Mouse (Mus musculus) midbrain, embryonic 14.5 days (tissue): Measurements from ENCODE around the gene Ppp1r13b. TPM values are rescaled to one million over a fixed set of nuclear protein-coding genes. Genes with fewer than 3 reads are reported as not detected.
A peak's percentile ranks its signal among the peaks of the same experiment; 100 is the strongest.

ENCODE experiments used
- ATAC-seq: fragments of 200-750 bp; cut with Nextera tagmentation; 2 replicates; pipeline ENCODE4 v1.8.0; 2017; ENCODE audit warnings: moderate number of reproducible peaks, moderate library complexity; ENCODE audit not compliant: low FRiP score, low TSS enrichment
- DNase-seq: peaks from one replicate; pipeline ENCODE4 v3.0.0-alpha.2; 2015
- H3K27ac ChIP-seq: fragments of 300-500 bp; sonication (generic); replicated peaks from 2 replicates; pipeline ENCODE4 v1.5.1; 2014; ENCODE audit warnings: mild to moderate bottlenecking, low read depth, low read length, moderate library complexity
- H3K27me3 ChIP-seq: fragments of 300-500 bp; sonication (generic); 2 replicates; pipeline ENCODE4 v1.6.1; 2014; ENCODE audit warnings: low read length, control low read depth, mixed read lengths; ENCODE audit not compliant: control insufficient read depth, insufficient read depth
- H3K36me3 ChIP-seq: fragments of 300-500 bp; sonication (generic); 2 replicates; pipeline ENCODE4 v1.6.1; 2014; ENCODE audit warnings: low read length, control low read depth; ENCODE audit not compliant: control insufficient read depth, insufficient read depth
- H3K4me1 ChIP-seq: fragments of 300-500 bp; sonication (generic); 2 replicates; pipeline ENCODE4 v1.6.1; 2014; ENCODE audit warnings: mild to moderate bottlenecking, antibody characterized with exemption, low read length, control low read depth; ENCODE audit not compliant: control insufficient read depth, insufficient read depth
- H3K4me2 ChIP-seq: fragments of 300-500 bp; sonication (generic); 2 replicates; pipeline ENCODE4 v1.6.1; 2014; ENCODE audit warnings: mild to moderate bottlenecking, low read length, moderate library complexity
- H3K4me3 ChIP-seq: fragments of 300-500 bp; sonication (generic); replicated peaks from 2 replicates; pipeline ENCODE4 v1.5.1; 2014; ENCODE audit warnings: low read depth, low read length
- H3K9ac ChIP-seq: fragments of 300-500 bp; sonication (generic); replicated peaks from 2 replicates; pipeline ENCODE4 v1.6.1; 2014; ENCODE audit warnings: mild to moderate bottlenecking, low read length, moderate library complexity
- H3K9me3 ChIP-seq: fragments of 300-500 bp; sonication (generic); 2 replicates; pipeline ENCODE4 v1.6.1; 2016; ENCODE audit warnings: low read length, control low read depth, mixed read lengths; ENCODE audit not compliant: control insufficient read depth
- WGBS: fragments of 180-500 bp; shearing (Covaris S2); extraction: QIAGEN DNeasy Blood & Tissue Kit; methylation state at CpG from one replicate; pipeline ENCODE4 v1.1.7; 2014; 5-methylcytosine and 5-hydroxymethylcytosine counted together
- polyA plus RNA-seq: library from polyadenylated mRNA; unstranded; fragments of >200 nt; fragmentation: Nextera tagmentation; extraction: Ambion mirVana; gene quantifications from 2 replicates; pipeline ENCODE4 v1.2.1, GENCODE M21; 2014

Gene Ppp1r13b
- polyA plus RNA-seq, 1 experiment from 2014 or later = 38.1 TPM

- 88% methylated on average over 1 of the region's 1 CpGs for WGBS
- no peaks in the 10 kb centered on the region for H3K4me1 ChIP-seq
- no peaks in the 10 kb centered on the region for H3K27me3 ChIP-seq
- no peak overlapping the region for H3K27ac ChIP-seq
- H3K9me3 ChIP-seq = no peaks in the 10 kb centered on the region
- ATAC-seq (no peak), DNase-seq (peak; percentile 40)
- H3K4me3 ChIP-seq = no peak overlapping the region
- H3K9ac ChIP-seq = no peak overlapping the region
- H3K4me2 ChIP-seq = no peak overlapping the region
- no peaks in the 10 kb centered on the region for H3K36me3 ChIP-seq
Measured at GRCm38 (mm10) chr12:111927338-111927737, 19.4 kb upstream of the Ppp1r13b start.

- Histone ChIP-seq H3K36me3 (no peaks in the 10 kb centered on the region), H3K9ac (no peak overlapping the region), H3K9me3 (no peaks in the 10 kb centered on the region), H3K4me1 (no peaks in the 10 kb centered on the region), H3K4me2 (no peak overlapping the region), H3K4me3 (no peak overlapping the region), H3K27me3 (no peaks in the 10 kb centered on the region), H3K27ac (no peak overlapping the region)
- DNase-seq = no peak
- 87% methylated on average over 6 of the region's 6 CpGs for WGBS
- ATAC-seq = no peak
Measured at GRCm38 (mm10) chr12:111923117-111923516, 15.2 kb upstream of the Ppp1r13b start.

GRCm38 (mm10) chr12:111920046-111920445 is 12.1 kb upstream of the Ppp1r13b start:
- Histone ChIP-seq H3K9me3 (no peaks in the 10 kb centered on the region), H3K27ac (no peak overlapping the region), H3K4me1 (no peaks in the 10 kb centered on the region), H3K9ac (no peak overlapping the region), H3K4me3 (no peak overlapping the region), H3K36me3 (no peaks in the 10 kb centered on the region), H3K4me2 (no peak overlapping the region), H3K27me3 (no peaks in the 10 kb centered on the region)
- DNase-seq (no peak), ATAC-seq (no peak)
- WGBS = 49% methylated on average over 9 of the region's 9 CpGs

- no peak for ATAC-seq
- Histone ChIP-seq H3K4me3 (no peak overlapping the region), H3K27ac (no peak overlapping the region)
Measured at GRCm38 (mm10) chr12:111916514-111917217, 8.8 kb upstream of the Ppp1r13b start.

GRCm38 (mm10) chr12:111915781-111916180 is 7.9 kb upstream of the Ppp1r13b start:
- H3K36me3 ChIP-seq = no peaks in the 10 kb centered on the region
- DNase-seq (no peak), ATAC-seq (no peak)
- H3K27me3 ChIP-seq = no peaks in the 10 kb centered on the region
- no peaks in the 10 kb centered on the region for H3K9me3 ChIP-seq
- no peaks in the 10 kb centered on the region for H3K4me1 ChIP-seq
- WGBS = 88% methylated on average over 6 of the region's 6 CpGs
- H3K9ac ChIP-seq = no peak overlapping the region
- no peak overlapping the region for H3K27ac ChIP-seq
- no peak overlapping the region for H3K4me2 ChIP-seq
- no peak overlapping the region for H3K4me3 ChIP-seq

More at GRCm38 (mm10) chr12:111916514-111917217, 8.8 kb upstream of the Ppp1r13b start:
- no peaks in the 10 kb centered on the region for H3K4me1 ChIP-seq
- H3K9ac ChIP-seq = no peak overlapping the region
- H3K27me3 ChIP-seq = no peaks in the 10 kb centered on the region
- 50% methylated on average over 12 of the region's 12 CpGs for WGBS
- no peaks in the 10 kb centered on the region for H3K9me3 ChIP-seq
- no peaks in the 10 kb centered on the region for H3K36me3 ChIP-seq
- no peak for DNase-seq
- no peak overlapping the region for H3K4me2 ChIP-seq

- WGBS = 51% methylated on average over 3 of the region's 3 CpGs
- Histone ChIP-seq H3K4me1 (no peaks in the 10 kb centered on the region), H3K36me3 (no peaks in the 10 kb centered on the region), H3K9ac (no peak overlapping the region), H3K9me3 (no peaks in the 10 kb centered on the region), H3K27me3 (peaks cover 3% of the 10 kb centered on the region; the same call in 1 of the 2 replicates), H3K27ac (no peak overlapping the region), H3K4me3 (no peak overlapping the region), H3K4me2 (no peak overlapping the region)
- ATAC-seq (no peak), DNase-seq (no peak)
Measured at GRCm38 (mm10) chr12:111914031-111914430, 6.1 kb upstream of the Ppp1r13b start.

GRCm38 (mm10) chr12:111912802-111913201 is 4.9 kb upstream of the Ppp1r13b start:
- WGBS = 91% methylated on average over 7 of the region's 7 CpGs
- DNase-seq = no peak

GRCm38 (mm10) chr12:111911796-111912195 is 3.9 kb upstream of the Ppp1r13b start:
- Histone ChIP-seq H3K27me3 (peaks cover 3% of the 10 kb centered on the region; the same call in 1 of the 2 replicates), H3K9me3 (no peaks in the 10 kb centered on the region), H3K36me3 (no peaks in the 10 kb centered on the region), H3K4me1 (0 out of 2 replicates have a peak, but pooled peaks cover 4% of the 10 kb centered on the region), H3K27ac (no peak overlapping the region), H3K4me2 (no peak overlapping the region), H3K9ac (no peak overlapping the region), H3K4me3 (no peak overlapping the region)
- DNase-seq (no peak), ATAC-seq (no peak)
- WGBS = 91% methylated on average over 2 of the region's 2 CpGs

More at GRCm38 (mm10) chr12:111912802-111913201, 4.9 kb upstream of the Ppp1r13b start:
- H3K27me3 ChIP-seq = peaks cover 3% of the 10 kb centered on the region; the same call in 1 of the 2 replicates
- no peaks in the 10 kb centered on the region for H3K36me3 ChIP-seq
- H3K9ac ChIP-seq = no peak overlapping the region
- H3K27ac ChIP-seq = no peak overlapping the region
- no peak for ATAC-seq
- H3K4me2 ChIP-seq = no peak overlapping the region
- 0 out of 2 replicates have a peak, but pooled peaks cover 4% of the 10 kb centered on the region for H3K4me1 ChIP-seq
- H3K4me3 ChIP-seq = no peak overlapping the region
- H3K9me3 ChIP-seq = no peaks in the 10 kb centered on the region

- no peak overlapping the region for H3K4me3 ChIP-seq
- DNase-seq (no peak), ATAC-seq (no peak)
- peaks cover 3% of the 10 kb centered on the region; the same call in 1 of the 2 replicates for H3K27me3 ChIP-seq
- WGBS = 89% methylated on average over 15 of the region's 15 CpGs
- no peak overlapping the region for H3K4me2 ChIP-seq
- H3K36me3 ChIP-seq = no peaks in the 10 kb centered on the region
- no peak overlapping the region for H3K27ac ChIP-seq
- no peak overlapping the region for H3K9ac ChIP-seq
- H3K4me1 ChIP-seq = 0 out of 2 replicates have a peak, but pooled peaks cover 4% of the 10 kb centered on the region
- H3K9me3 ChIP-seq = no peaks in the 10 kb centered on the region
Measured at GRCm38 (mm10) chr12:111911171-111911760, 3.4 kb upstream of the Ppp1r13b start.
